Mouse (Mus musculus): Measurements from ENCODE around the gene Cask. TPM values are rescaled to one million over a fixed set of nuclear protein-coding genes. Genes with fewer than 3 reads are reported as not detected.
A peak's percentile ranks its signal among the peaks of the same experiment; 100 is the strongest.

Gene Cask
- polyA plus RNA-seq, 1 experiment = 10.8 TPM

GRCm38 (mm10) chrX:13519408-13519783, 331.8 kb downstream of the Cask start:
- Histone ChIP-seq H3K4me3 (replicated peaks; ENCODE audit: control insufficient read depth, low read depth, low read length) (no peak overlapping the region), H3K4me1 (ENCODE audit: control insufficient read depth, insufficient read depth, low read length) (peaks cover 3% of the 10 kb centered on the region; the same call in 1 of the 2 replicates), H3K27ac (ENCODE audit: control insufficient read depth, insufficient read depth, low read depth, low read length, poor library complexity) (no peak overlapping the region)
- no peak for TF ChIP-seq POLR2A (IDR thresholded peaks at IDR 0.05; ENCODE audit: borderline replicate concordance, control insufficient read depth, low read depth, low read length)
- TF ChIP-seq CTCF (IDR thresholded peaks at IDR 0.05; ENCODE audit: control insufficient read depth, insufficient read depth, low read length) = no peak
- WGBS = 35% methylated on average over 5 of the region's 5 CpGs

- WGBS = 66% methylated on average over 4 of the region's 4 CpGs
- Histone ChIP-seq H3K4me1 (ENCODE audit: control insufficient read depth, insufficient read depth, low read length) (peaks cover 3% of the 10 kb centered on the region; the same call in 1 of the 2 replicates), H3K4me3 (replicated peaks; ENCODE audit: control insufficient read depth, low read depth, low read length) (no peak overlapping the region), H3K27ac (ENCODE audit: control insufficient read depth, insufficient read depth, low read depth, low read length, poor library complexity) (no peak overlapping the region)
- TF ChIP-seq CTCF (IDR thresholded peaks at IDR 0.05; ENCODE audit: control insufficient read depth, insufficient read depth, low read length) (no peak), POLR2A (IDR thresholded peaks at IDR 0.05; ENCODE audit: borderline replicate concordance, control insufficient read depth, low read depth, low read length) (no peak)
Measured at GRCm38 (mm10) chrX:13518781-13519407, 332.3 kb downstream of the Cask start.

GRCm38 (mm10) chrX:13518019-13518418, 333.1 kb downstream of the Cask start:
- Histone ChIP-seq H3K4me1 (ENCODE audit: control insufficient read depth, insufficient read depth, low read length) (peaks cover 3% of the 10 kb centered on the region; the same call in 1 of the 2 replicates), H3K4me3 (replicated peaks; ENCODE audit: control insufficient read depth, low read depth, low read length) (no peak overlapping the region), H3K27ac (ENCODE audit: control insufficient read depth, insufficient read depth, low read depth, low read length, poor library complexity) (no peak overlapping the region)
- WGBS = 41% methylated on average over 10 of the region's 10 CpGs
- TF ChIP-seq POLR2A (IDR thresholded peaks at IDR 0.05; ENCODE audit: borderline replicate concordance, control insufficient read depth, low read depth, low read length) (no peak), CTCF (IDR thresholded peaks at IDR 0.05; ENCODE audit: control insufficient read depth, insufficient read depth, low read length) (no peak)

- Histone ChIP-seq H3K27ac (ENCODE audit: control insufficient read depth, insufficient read depth, low read depth, low read length, poor library complexity) (no peak overlapping the region), H3K4me3 (replicated peaks; ENCODE audit: control insufficient read depth, low read depth, low read length) (no peak overlapping the region), H3K4me1 (ENCODE audit: control insufficient read depth, insufficient read depth, low read length) (peaks cover 3% of the 10 kb centered on the region; the same call in 1 of the 2 replicates)
- TF ChIP-seq POLR2A (IDR thresholded peaks at IDR 0.05; ENCODE audit: borderline replicate concordance, control insufficient read depth, low read depth, low read length) (no peak), CTCF (IDR thresholded peaks at IDR 0.05; ENCODE audit: control insufficient read depth, insufficient read depth, low read length) (no peak)
- 29% methylated on average over 6 of the region's 6 CpGs for WGBS
Measured at GRCm38 (mm10) chrX:13516451-13516850, 334.7 kb downstream of the Cask start.

- Histone ChIP-seq H3K27ac (ENCODE audit: control insufficient read depth, insufficient read depth, low read depth, low read length, poor library complexity) (no peak overlapping the region), H3K4me1 (ENCODE audit: control insufficient read depth, insufficient read depth, low read length) (peaks cover 3% of the 10 kb centered on the region; the same call in 1 of the 2 replicates), H3K4me3 (replicated peaks; ENCODE audit: control insufficient read depth, low read depth, low read length) (no peak overlapping the region)
- TF ChIP-seq CTCF (IDR thresholded peaks at IDR 0.05; ENCODE audit: control insufficient read depth, insufficient read depth, low read length) = no peak
- no peak for TF ChIP-seq POLR2A (IDR thresholded peaks at IDR 0.05; ENCODE audit: borderline replicate concordance, control insufficient read depth, low read depth, low read length)
- WGBS = 83% methylated on average over 5 of the region's 5 CpGs
Measured at GRCm38 (mm10) chrX:13513864-13514263, 337.3 kb downstream of the Cask start.

GRCm38 (mm10) chrX:13513127-13513526, 338.0 kb downstream of the Cask start:
- 45% methylated on average over 2 of the region's 2 CpGs for WGBS
- Histone ChIP-seq H3K27ac (ENCODE audit: control insufficient read depth, insufficient read depth, low read depth, low read length, poor library complexity) (no peak overlapping the region), H3K4me1 (ENCODE audit: control insufficient read depth, insufficient read depth, low read length) (peaks cover 3% of the 10 kb centered on the region; the same call in 1 of the 2 replicates), H3K4me3 (replicated peaks; ENCODE audit: control insufficient read depth, low read depth, low read length) (no peak overlapping the region)
- TF ChIP-seq POLR2A (IDR thresholded peaks at IDR 0.05; ENCODE audit: borderline replicate concordance, control insufficient read depth, low read depth, low read length) (no peak), CTCF (IDR thresholded peaks at IDR 0.05; ENCODE audit: control insufficient read depth, insufficient read depth, low read length) (peak; percentile 28)

- TF ChIP-seq POLR2A (IDR thresholded peaks at IDR 0.05; ENCODE audit: borderline replicate concordance, control insufficient read depth, low read depth, low read length) (no peak), CTCF (IDR thresholded peaks at IDR 0.05; ENCODE audit: control insufficient read depth, insufficient read depth, low read length) (no peak)
- WGBS = 52% methylated on average over 2 of the region's 2 CpGs
- Histone ChIP-seq H3K4me3 (replicated peaks; ENCODE audit: control insufficient read depth, low read depth, low read length) (no peak overlapping the region), H3K27ac (ENCODE audit: control insufficient read depth, insufficient read depth, low read depth, low read length, poor library complexity) (no peak overlapping the region), H3K4me1 (ENCODE audit: control insufficient read depth, insufficient read depth, low read length) (peaks cover 1% of the 10 kb centered on the region; the same call in 1 of the 2 replicates)
Measured at GRCm38 (mm10) chrX:13506376-13506775, 344.8 kb downstream of the Cask start.

GRCm38 (mm10) chrX:13504389-13504788, 346.8 kb downstream of the Cask start:
- peaks cover 1% of the 10 kb centered on the region; the same call in 1 of the 2 replicates for H3K4me1 ChIP-seq (ENCODE audit: control insufficient read depth, insufficient read depth, low read length)
- WGBS = 52% methylated on average over 7 of the region's 7 CpGs
- TF ChIP-seq CTCF (IDR thresholded peaks at IDR 0.05; ENCODE audit: control insufficient read depth, insufficient read depth, low read length) = no peak
- no peak for TF ChIP-seq POLR2A (IDR thresholded peaks at IDR 0.05; ENCODE audit: borderline replicate concordance, control insufficient read depth, low read depth, low read length)

More at GRCm38 (mm10) chrX:13504389-13504788, 346.8 kb downstream of the Cask start:
- Histone ChIP-seq H3K4me3 (replicated peaks; ENCODE audit: control insufficient read depth, low read depth, low read length) (no peak overlapping the region), H3K27ac (ENCODE audit: control insufficient read depth, insufficient read depth, low read depth, low read length, poor library complexity) (no peak overlapping the region)
